Mouse (Mus musculus): Measurements from ENCODE around the gene Erich4. TPM values are rescaled to one million over a fixed set of nuclear protein-coding genes. Genes with fewer than 3 reads are reported as not detected.

The Erich4 gene
- polyA plus RNA-seq, 1 experiment, result not detected

DNA sequence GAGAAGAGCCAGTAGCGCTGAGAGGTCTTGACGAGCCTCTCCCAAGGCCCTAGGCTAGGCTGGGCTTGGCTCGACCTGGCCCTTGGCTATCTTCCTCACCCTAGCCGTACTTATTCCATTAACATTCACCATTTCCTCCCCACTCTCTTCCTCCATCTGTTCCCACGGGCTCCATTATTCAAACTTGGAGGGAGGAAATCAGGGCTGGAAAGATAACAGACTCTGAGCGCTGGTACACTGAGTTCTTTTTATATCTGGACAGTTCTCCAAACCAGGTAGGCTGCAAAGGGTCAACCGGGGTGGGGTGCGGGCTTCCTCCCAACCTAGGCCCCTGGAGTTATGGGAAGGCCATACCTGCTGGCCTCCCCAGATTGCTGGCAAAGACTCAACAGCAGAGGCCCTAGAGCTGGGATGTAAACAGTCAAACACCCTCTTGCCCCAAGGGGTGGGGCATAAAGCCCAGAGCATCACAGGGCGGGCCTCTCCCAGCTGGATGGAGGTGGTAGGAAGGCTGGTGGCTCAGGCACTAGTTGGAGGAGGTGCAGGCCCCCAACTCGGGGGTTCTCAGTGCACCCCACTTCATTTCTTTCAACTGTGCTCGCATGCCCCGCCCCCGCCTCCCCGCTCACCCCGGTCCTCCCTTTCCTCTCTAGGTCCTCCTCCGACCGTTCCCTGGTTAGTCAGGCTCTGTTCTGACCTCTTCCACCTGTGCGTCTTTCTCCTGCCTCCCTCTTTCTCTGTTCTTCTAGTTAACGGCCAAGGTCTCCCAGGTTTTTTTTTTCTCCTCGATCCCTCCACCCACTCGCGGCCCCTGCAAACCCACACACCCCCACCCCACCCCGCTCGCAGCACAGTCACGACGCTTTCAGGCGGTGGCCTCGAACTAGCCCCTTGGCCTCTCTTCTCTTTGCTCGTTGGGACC is 11.1 kb upstream of the Erich4 start, which contains the start of gene B3gnt8:
TSS of gene B3gnt8 (plus strand) at position 146 of the 922 bp plus-strand sequence.
- Histone ChIP-seq H3K4me1 (ENCODE audit: control insufficient read depth, insufficient read depth, low read length) (no peaks in the 10 kb centered on the region), H3K4me3 (ENCODE audit: low read depth, low read length) (peak within 1 kb of the TSS; percentile 24), H3K9ac (ENCODE audit: low read depth, poor library complexity, severe bottlenecking) (peak within 1 kb of the TSS; percentile 39), H3K36me3 (ENCODE audit: control insufficient read depth, insufficient read depth, low read length, poor library complexity, severe bottlenecking) (peaks cover 5% of the 10 kb centered on the region; the same call in 1 of the 2 replicates), H3K27me3 (ENCODE audit: control insufficient read depth, insufficient read depth, low read length, poor library complexity, severe bottlenecking) (no peaks in the 10 kb centered on the region), H3K9me3 (replicated peaks; ENCODE audit: control insufficient read depth, insufficient read depth, low read length, poor library complexity, severe bottlenecking) (no peaks in the 10 kb centered on the region), H3K27ac (ENCODE audit: insufficient read depth, low read length) (no peak within 1 kb of the TSS)
- TF ChIP-seq EP300 (IDR thresholded peaks at IDR 0.05; ENCODE audit: insufficient read depth, low read depth, low read length) (no peak), POLR2A (IDR thresholded peaks at IDR 0.05; ENCODE audit: insufficient read depth, low read length) (no peak), CTCF (IDR thresholded peaks at IDR 0.05; ENCODE audit: low read depth, low read length) (no peak)

- no peak overlapping the region for H3K27ac ChIP-seq (ENCODE audit: insufficient read depth, low read length)
- H3K9me3 ChIP-seq (replicated peaks; ENCODE audit: control insufficient read depth, insufficient read depth, low read length, poor library complexity, severe bottlenecking), result no peaks in the 10 kb centered on the region
- peaks cover 8% of the 10 kb centered on the region; the same call in 1 of the 2 replicates for H3K36me3 ChIP-seq (ENCODE audit: control insufficient read depth, insufficient read depth, low read length, poor library complexity, severe bottlenecking)
- no peaks in the 10 kb centered on the region for H3K27me3 ChIP-seq (ENCODE audit: control insufficient read depth, insufficient read depth, low read length, poor library complexity, severe bottlenecking)
- TF ChIP-seq CTCF (IDR thresholded peaks at IDR 0.05; ENCODE audit: low read depth, low read length), result peak; percentile 64
- no peak for TF ChIP-seq EP300 (IDR thresholded peaks at IDR 0.05; ENCODE audit: insufficient read depth, low read depth, low read length)
- no peak overlapping the region for H3K4me3 ChIP-seq (ENCODE audit: low read depth, low read length)
- H3K4me1 ChIP-seq (ENCODE audit: control insufficient read depth, insufficient read depth, low read length), result no peaks in the 10 kb centered on the region
- H3K9ac ChIP-seq (ENCODE audit: low read depth, poor library complexity, severe bottlenecking), result no peak overlapping the region
These were observed 10.0 kb upstream of the Erich4 start for GRCm38 (mm10) chr7:25625594-25626250.

DNA sequence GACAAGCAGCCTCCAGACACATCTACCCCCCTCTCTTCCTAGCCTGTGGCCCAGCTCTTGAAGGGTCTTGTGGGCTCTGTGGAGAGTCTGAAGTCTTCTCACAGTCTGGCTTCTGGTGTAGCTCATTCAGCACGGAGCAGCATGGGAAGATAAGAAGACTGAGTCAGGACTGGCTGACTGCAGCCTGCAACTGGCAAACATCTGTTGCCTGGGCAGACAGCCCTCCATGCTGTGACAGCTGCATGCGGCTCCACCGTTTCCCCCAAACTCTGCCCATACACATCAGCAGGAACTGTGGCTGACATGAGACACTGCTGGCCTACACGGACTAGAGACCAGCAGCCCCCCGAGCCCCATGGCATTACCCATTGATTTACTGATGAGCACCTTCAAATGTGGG is 9.2 kb upstream of the Erich4 start:
- Histone ChIP-seq H3K36me3 (ENCODE audit: control insufficient read depth, insufficient read depth, low read length, poor library complexity, severe bottlenecking) (peaks cover 8% of the 10 kb centered on the region; the same call in 1 of the 2 replicates), H3K9me3 (replicated peaks; ENCODE audit: control insufficient read depth, insufficient read depth, low read length, poor library complexity, severe bottlenecking) (no peaks in the 10 kb centered on the region), H3K27ac (ENCODE audit: insufficient read depth, low read length) (no peak overlapping the region), H3K4me1 (ENCODE audit: control insufficient read depth, insufficient read depth, low read length) (no peaks in the 10 kb centered on the region), H3K9ac (ENCODE audit: low read depth, poor library complexity, severe bottlenecking) (no peak overlapping the region), H3K4me3 (ENCODE audit: low read depth, low read length) (no peak overlapping the region), H3K27me3 (ENCODE audit: control insufficient read depth, insufficient read depth, low read length, poor library complexity, severe bottlenecking) (no peaks in the 10 kb centered on the region)
- no peak for TF ChIP-seq POLR2A (IDR thresholded peaks at IDR 0.05; ENCODE audit: insufficient read depth, low read length)
- TF ChIP-seq CTCF (IDR thresholded peaks at IDR 0.05; ENCODE audit: low read depth, low read length), result no peak

- TF ChIP-seq EP300 (IDR thresholded peaks at IDR 0.05; ENCODE audit: insufficient read depth, low read depth, low read length) (no peak), CTCF (IDR thresholded peaks at IDR 0.05; ENCODE audit: low read depth, low read length) (no peak), POLR2A (IDR thresholded peaks at IDR 0.05; ENCODE audit: insufficient read depth, low read length) (no peak)
- Histone ChIP-seq H3K4me1 (ENCODE audit: control insufficient read depth, insufficient read depth, low read length) (no peaks in the 10 kb centered on the region), H3K36me3 (ENCODE audit: control insufficient read depth, insufficient read depth, low read length, poor library complexity, severe bottlenecking) (peaks cover 8% of the 10 kb centered on the region; the same call in 1 of the 2 replicates), H3K9ac (ENCODE audit: low read depth, poor library complexity, severe bottlenecking) (no peak overlapping the region), H3K27me3 (ENCODE audit: control insufficient read depth, insufficient read depth, low read length, poor library complexity, severe bottlenecking) (no peaks in the 10 kb centered on the region), H3K4me3 (ENCODE audit: low read depth, low read length) (no peak overlapping the region), H3K27ac (ENCODE audit: insufficient read depth, low read length) (no peak overlapping the region), H3K9me3 (replicated peaks; ENCODE audit: control insufficient read depth, insufficient read depth, low read length, poor library complexity, severe bottlenecking) (no peaks in the 10 kb centered on the region)
These were observed 8.2 kb upstream of the Erich4 start for GRCm38 (mm10) chr7:25623857-25624370.

GRCm38 (mm10) chr7:25620751-25621150 is 5.1 kb upstream of the Erich4 start:
- Histone ChIP-seq H3K4me1 (ENCODE audit: control insufficient read depth, insufficient read depth, low read length) (no peaks in the 10 kb centered on the region), H3K9me3 (replicated peaks; ENCODE audit: control insufficient read depth, insufficient read depth, low read length, poor library complexity, severe bottlenecking) (no peaks in the 10 kb centered on the region), H3K27me3 (ENCODE audit: control insufficient read depth, insufficient read depth, low read length, poor library complexity, severe bottlenecking) (no peaks in the 10 kb centered on the region), H3K4me3 (ENCODE audit: low read depth, low read length) (no peak overlapping the region), H3K36me3 (ENCODE audit: control insufficient read depth, insufficient read depth, low read length, poor library complexity, severe bottlenecking) (peaks cover 8% of the 10 kb centered on the region; the same call in 1 of the 2 replicates), H3K27ac (ENCODE audit: insufficient read depth, low read length) (no peak overlapping the region), H3K9ac (ENCODE audit: low read depth, poor library complexity, severe bottlenecking) (no peak overlapping the region)
- TF ChIP-seq EP300 (IDR thresholded peaks at IDR 0.05; ENCODE audit: insufficient read depth, low read depth, low read length) (no peak), POLR2A (IDR thresholded peaks at IDR 0.05; ENCODE audit: insufficient read depth, low read length) (no peak), CTCF (IDR thresholded peaks at IDR 0.05; ENCODE audit: low read depth, low read length) (no peak)
